Mouse (Mus musculus) retina, postnatal 7 days (tissue): ENCODE measurements around the gene Pcsk5.

Experiments used
- DNase-seq: peaks from one replicate; pipeline ENCODE4 v3.0.0-alpha.2; 2012; ENCODE audit warnings: low read depth, low spot score

Pcsk5 gene

GRCm38 (mm10) chr19:17806626-17807025 is 30.8 kb downstream of the Pcsk5 start:
- no peak for DNase-seq

GRCm38 (mm10) chr19:17800798-17801197 is 36.6 kb downstream of the Pcsk5 start:
- no peak for DNase-seq

- no peak for DNase-seq
These were observed 37.8 kb downstream of the Pcsk5 start for GRCm38 (mm10) chr19:17799419-17800185.

- DNase-seq = no peak
These were observed 44.0 kb downstream of the Pcsk5 start for GRCm38 (mm10) chr19:17793457-17793856.

- no peak for DNase-seq
These were observed 45.9 kb downstream of the Pcsk5 start for GRCm38 (mm10) chr19:17791485-17792052.

- DNase-seq = no peak
These were observed 48.7 kb downstream of the Pcsk5 start for GRCm38 (mm10) chr19:17788617-17789317.

GRCm38 (mm10) chr19:17786744-17787143 is 50.7 kb downstream of the Pcsk5 start:
- DNase-seq = no peak

- DNase-seq = no peak
These were observed 52.8 kb downstream of the Pcsk5 start for GRCm38 (mm10) chr19:17784401-17785192.

- no peak for DNase-seq
These were observed 54.2 kb downstream of the Pcsk5 start for GRCm38 (mm10) chr19:17783231-17783630.

GRCm38 (mm10) chr19:17781323-17781722 is 56.1 kb downstream of the Pcsk5 start:
- no peak for DNase-seq

GRCm38 (mm10) chr19:17775943-17776342 is 61.5 kb downstream of the Pcsk5 start:
- no peak for DNase-seq

GRCm38 (mm10) chr19:17775097-17775496 is 62.3 kb downstream of the Pcsk5 start:
- DNase-seq = no peak

GRCm38 (mm10) chr19:17774061-17774460 is 63.4 kb downstream of the Pcsk5 start:
- DNase-seq = no peak

- peak; percentile 6 for DNase-seq
These were observed 67.6 kb downstream of the Pcsk5 start for GRCm38 (mm10) chr19:17769610-17770399.

GRCm38 (mm10) chr19:17765001-17765400 is 72.4 kb downstream of the Pcsk5 start:
- DNase-seq = no peak

GRCm38 (mm10) chr19:17762740-17763139 is 74.7 kb downstream of the Pcsk5 start:
- DNase-seq = no peak

GRCm38 (mm10) chr19:17761678-17762077 is 75.8 kb downstream of the Pcsk5 start:
- DNase-seq = no peak

- DNase-seq = no peak
These were observed 84.6 kb downstream of the Pcsk5 start for GRCm38 (mm10) chr19:17752841-17753240.

- DNase-seq = no peak
These were observed 89.1 kb downstream of the Pcsk5 start for GRCm38 (mm10) chr19:17748331-17748730.

- DNase-seq = no peak
These were observed 92.1 kb downstream of the Pcsk5 start for GRCm38 (mm10) chr19:17745380-17745779.

GRCm38 (mm10) chr19:17744474-17745069 is 92.9 kb downstream of the Pcsk5 start:
- DNase-seq = no peak
